Mouse (Mus musculus) urinary bladder, adult 18-20 months (tissue): Measurements from ENCODE around the gene Card9.

ENCODE experiments used
- DNase-seq, 2 experiments: peaks; one replicate each; pipeline ENCODE4 v3.0.0; 2022; ENCODE audit warnings: low spot score in 2 of 2, mixed read lengths in 2 of 2

Card9 gene

DNA sequence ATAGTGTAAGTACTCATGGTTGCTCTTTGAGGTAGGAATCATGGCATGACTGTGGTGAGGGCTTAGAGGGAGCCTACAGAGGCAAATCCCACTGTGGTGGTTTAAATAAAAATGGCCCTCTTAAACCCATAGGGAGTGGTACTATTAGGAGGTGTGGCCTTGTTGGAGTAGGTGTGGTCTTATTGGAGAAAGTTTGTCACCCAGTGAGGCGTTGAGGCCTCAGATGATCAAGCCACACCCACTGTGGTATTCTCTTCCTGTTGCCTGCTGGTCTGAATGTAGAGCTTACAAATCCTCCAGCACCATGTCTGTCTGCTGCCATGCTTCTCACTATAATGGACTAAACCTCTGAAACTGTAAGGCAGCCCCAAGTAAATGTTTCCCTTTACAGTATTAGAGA, 56.0 kb downstream of the Card9 start:
- DNase-seq = no peak
